Mouse (Mus musculus) hindbrain, embryonic 13.5 days (tissue): ENCODE data around the gene Tmem131l. TPM values are rescaled to one million over a fixed set of nuclear protein-coding genes. Genes with fewer than 3 reads are reported as not detected.

Experiments
- ATAC-seq: fragments of 200-750 bp; cut with Nextera tagmentation; 2 replicates; pipeline ENCODE4 v1.8.0; 2017; ENCODE audit warnings: moderate TSS enrichment; ENCODE audit not compliant: low FRiP score
- H3K27ac ChIP-seq: fragments of 300-500 bp; sonication (generic); 2 replicates; pipeline ENCODE4 v1.5.1; 2015; ENCODE audit warnings: inconsistent platforms, mild to moderate bottlenecking, moderate library complexity
- H3K27me3 ChIP-seq: fragments of 300-500 bp; sonication (generic); 2 replicates; pipeline ENCODE4 v1.6.1; 2015; ENCODE audit warnings: mild to moderate bottlenecking, inconsistent platforms
- H3K36me3 ChIP-seq: fragments of 300-500 bp; sonication (generic); 2 replicates; pipeline ENCODE4 v1.6.1; 2015; ENCODE audit warnings: mild to moderate bottlenecking, inconsistent platforms
- H3K4me1 ChIP-seq: fragments of 300-500 bp; sonication (generic); replicated peaks from 2 replicates; pipeline ENCODE4 v1.6.1; 2015; ENCODE audit warnings: inconsistent platforms
- H3K4me2 ChIP-seq: fragments of 300-500 bp; sonication (generic); 2 replicates; pipeline ENCODE4 v1.6.1; 2015; ENCODE audit warnings: inconsistent platforms, mild to moderate bottlenecking, moderate library complexity
- H3K4me3 ChIP-seq: fragments of 300-500 bp; sonication (generic); 2 replicates; pipeline ENCODE4 v1.5.1; 2015; ENCODE audit warnings: mild to moderate bottlenecking, inconsistent platforms
- H3K9ac ChIP-seq: fragments of 300-500 bp; sonication (generic); 2 replicates; pipeline ENCODE4 v1.6.1; 2015; ENCODE audit warnings: mild to moderate bottlenecking, inconsistent platforms
- H3K9me3 ChIP-seq: fragments of 300-500 bp; sonication (generic); 2 replicates; pipeline ENCODE4 v1.6.1; 2016; ENCODE audit warnings: inconsistent platforms
- WGBS: fragments of 180-500 bp; shearing (Covaris S2); methylation state at CpG from one replicate; pipeline ENCODE4 v1.1.7; 2015; 5-methylcytosine and 5-hydroxymethylcytosine counted together
- polyA plus RNA-seq: library from polyadenylated mRNA; unstranded; fragments of >200 nt; fragmentation: Nextera tagmentation; extraction: Ambion mirVana; gene quantifications from 2 replicates; pipeline ENCODE4 v1.2.1, GENCODE M21; 2015

The Tmem131l gene
- polyA plus RNA-seq, 1 experiment from 2014 or later: 75.8 TPM

- Histone ChIP-seq H3K9me3 (no peaks in the 10 kb centered on the region), H3K27me3 (no peaks in the 10 kb centered on the region), H3K4me1 (peaks cover 54% of the 10 kb centered on the region), H3K4me2 (no peak overlapping the region), H3K27ac (no peak overlapping the region), H3K4me3 (no peak overlapping the region), H3K36me3 (no peaks in the 10 kb centered on the region), H3K9ac (no peak overlapping the region)
- ATAC-seq: no peak
- 38% methylated on average over 5 of the region's 5 CpGs for WGBS
Observed at GRCm38 (mm10) chr3:83997563-83997962, 42.4 kb downstream of the Tmem131l start.

GRCm38 (mm10) chr3:83997036-83997435, 42.9 kb downstream of the Tmem131l start:
- ATAC-seq: no peak
- 61% methylated on average over 3 of the region's 3 CpGs for WGBS
- Histone ChIP-seq H3K4me2 (no peak overlapping the region), H3K36me3 (no peaks in the 10 kb centered on the region), H3K9me3 (no peaks in the 10 kb centered on the region), H3K27ac (no peak overlapping the region), H3K9ac (no peak overlapping the region), H3K4me3 (no peak overlapping the region), H3K4me1 (peaks cover 60% of the 10 kb centered on the region), H3K27me3 (no peaks in the 10 kb centered on the region)

- H3K4me1 ChIP-seq: peaks cover 67% of the 10 kb centered on the region
- H3K4me2 ChIP-seq: no peak overlapping the region
- H3K36me3 ChIP-seq: no peaks in the 10 kb centered on the region
- WGBS: 49% methylated on average over 6 of the region's 6 CpGs
- ATAC-seq: no peak
- H3K9me3 ChIP-seq: no peaks in the 10 kb centered on the region
- no peak overlapping the region for H3K4me3 ChIP-seq
- no peak overlapping the region for H3K9ac ChIP-seq
- H3K27me3 ChIP-seq: no peaks in the 10 kb centered on the region
- H3K27ac ChIP-seq: no peak overlapping the region
Observed at GRCm38 (mm10) chr3:83996086-83996485, 43.9 kb downstream of the Tmem131l start.

GRCm38 (mm10) chr3:83995254-83995830, 44.6 kb downstream of the Tmem131l start:
- no peaks in the 10 kb centered on the region for H3K36me3 ChIP-seq
- no peak overlapping the region for H3K4me3 ChIP-seq
- H3K4me1 ChIP-seq: peaks cover 71% of the 10 kb centered on the region
- 47% methylated on average over 9 of the region's 9 CpGs for WGBS
- no peaks in the 10 kb centered on the region for H3K27me3 ChIP-seq
- ATAC-seq: no peak
- no peak overlapping the region for H3K27ac ChIP-seq
- no peak overlapping the region for H3K9ac ChIP-seq
- H3K4me2 ChIP-seq: no peak overlapping the region
- no peaks in the 10 kb centered on the region for H3K9me3 ChIP-seq

GRCm38 (mm10) chr3:83994217-83994839, 45.6 kb downstream of the Tmem131l start:
- 19% methylated on average over 8 of the region's 8 CpGs for WGBS
- H3K9me3 ChIP-seq: no peaks in the 10 kb centered on the region
- H3K27ac ChIP-seq: peak overlapping the region; percentile 13; the same call in 1 of the 2 replicates
- H3K9ac ChIP-seq: no peak overlapping the region
- H3K4me2 ChIP-seq: no peak overlapping the region
- peaks cover 79% of the 10 kb centered on the region for H3K4me1 ChIP-seq
- no peak overlapping the region for H3K4me3 ChIP-seq
- H3K36me3 ChIP-seq: no peaks in the 10 kb centered on the region
- ATAC-seq: peak; percentile 69; the same call in 1 of the 2 replicates
- H3K27me3 ChIP-seq: no peaks in the 10 kb centered on the region

- WGBS: 42% methylated on average over 8 of the region's 8 CpGs
- H3K9ac ChIP-seq: no peak overlapping the region
- H3K36me3 ChIP-seq: no peaks in the 10 kb centered on the region
- H3K9me3 ChIP-seq: no peaks in the 10 kb centered on the region
- H3K4me2 ChIP-seq: no peak overlapping the region
- peaks cover 88% of the 10 kb centered on the region for H3K4me1 ChIP-seq
- ATAC-seq: peak; percentile 50
- H3K27ac ChIP-seq: peak overlapping the region; percentile 68
- H3K4me3 ChIP-seq: no peak overlapping the region
- H3K27me3 ChIP-seq: no peaks in the 10 kb centered on the region
Observed at GRCm38 (mm10) chr3:83993089-83993516, 46.9 kb downstream of the Tmem131l start.

GRCm38 (mm10) chr3:83991691-83992524, 48.1 kb downstream of the Tmem131l start:
- Histone ChIP-seq H3K36me3 (no peaks in the 10 kb centered on the region), H3K27ac (no peak overlapping the region), H3K9me3 (no peaks in the 10 kb centered on the region), H3K4me2 (no peak overlapping the region), H3K4me3 (no peak overlapping the region), H3K9ac (no peak overlapping the region), H3K4me1 (peaks cover 81% of the 10 kb centered on the region), H3K27me3 (no peaks in the 10 kb centered on the region)
- 93% methylated on average over 8 of the region's 8 CpGs for WGBS
- ATAC-seq: no peak

- Histone ChIP-seq H3K4me1 (peaks cover 80% of the 10 kb centered on the region), H3K9me3 (no peaks in the 10 kb centered on the region), H3K4me2 (no peak overlapping the region), H3K4me3 (no peak overlapping the region), H3K36me3 (no peaks in the 10 kb centered on the region), H3K9ac (no peak overlapping the region), H3K27ac (no peak overlapping the region), H3K27me3 (no peaks in the 10 kb centered on the region)
- WGBS: 20% methylated on average over 4 of the region's 4 CpGs
- ATAC-seq: no peak
Observed at GRCm38 (mm10) chr3:83988214-83988613, 51.8 kb downstream of the Tmem131l start.

GRCm38 (mm10) chr3:83987533-83988112, 52.4 kb downstream of the Tmem131l start:
- 89% methylated on average over 8 of the region's 8 CpGs for WGBS

GRCm38 (mm10) chr3:83986740-83987139, 53.2 kb downstream of the Tmem131l start:
- H3K36me3 ChIP-seq: no peaks in the 10 kb centered on the region
- no peak for ATAC-seq
- peaks cover 76% of the 10 kb centered on the region for H3K4me1 ChIP-seq
- no peaks in the 10 kb centered on the region for H3K27me3 ChIP-seq
- no peak overlapping the region for H3K4me2 ChIP-seq
- no peaks in the 10 kb centered on the region for H3K9me3 ChIP-seq
- 0 out of 2 replicates have a peak overlapping the region, but pooled peaks have one; percentile 64 for H3K27ac ChIP-seq
- H3K9ac ChIP-seq: no peak overlapping the region
- no peak overlapping the region for H3K4me3 ChIP-seq
- 80% methylated on average over 3 of the region's 3 CpGs for WGBS

More at GRCm38 (mm10) chr3:83987533-83988112, 52.4 kb downstream of the Tmem131l start:
- Histone ChIP-seq H3K4me2 (no peak overlapping the region), H3K9ac (no peak overlapping the region), H3K27me3 (no peaks in the 10 kb centered on the region), H3K27ac (no peak overlapping the region), H3K36me3 (no peaks in the 10 kb centered on the region), H3K9me3 (no peaks in the 10 kb centered on the region), H3K4me1 (peaks cover 80% of the 10 kb centered on the region), H3K4me3 (no peak overlapping the region)
- ATAC-seq: no peak

- Histone ChIP-seq H3K27ac (peak overlapping the region; percentile 64), H3K36me3 (no peaks in the 10 kb centered on the region), H3K9ac (no peak overlapping the region), H3K27me3 (no peaks in the 10 kb centered on the region), H3K4me2 (no peak overlapping the region), H3K4me1 (peaks cover 81% of the 10 kb centered on the region), H3K4me3 (no peak overlapping the region), H3K9me3 (no peaks in the 10 kb centered on the region)
- 45% methylated on average over 6 of the region's 6 CpGs for WGBS
- ATAC-seq: no peak
Observed at GRCm38 (mm10) chr3:83985426-83985825, 54.5 kb downstream of the Tmem131l start.

GRCm38 (mm10) chr3:83984379-83984778, 55.6 kb downstream of the Tmem131l start:
- ATAC-seq: no peak
- Histone ChIP-seq H3K9me3 (no peaks in the 10 kb centered on the region), H3K27me3 (no peaks in the 10 kb centered on the region), H3K4me3 (no peak overlapping the region), H3K27ac (peak overlapping the region; percentile 64), H3K36me3 (no peaks in the 10 kb centered on the region), H3K9ac (no peak overlapping the region), H3K4me2 (no peak overlapping the region), H3K4me1 (peaks cover 84% of the 10 kb centered on the region)
- WGBS: 39% methylated on average over 4 of the region's 4 CpGs
